Mouse (Mus musculus): Measurements from ENCODE around the gene Lgals3. TPM values are rescaled to one million over a fixed set of nuclear protein-coding genes. Genes with fewer than 3 reads are reported as not detected.
A peak's percentile ranks its signal among the peaks of the same experiment; 100 is the strongest.

The Lgals3 gene
- polyA plus RNA-seq, 1 experiment: 24.7 TPM

DNA sequence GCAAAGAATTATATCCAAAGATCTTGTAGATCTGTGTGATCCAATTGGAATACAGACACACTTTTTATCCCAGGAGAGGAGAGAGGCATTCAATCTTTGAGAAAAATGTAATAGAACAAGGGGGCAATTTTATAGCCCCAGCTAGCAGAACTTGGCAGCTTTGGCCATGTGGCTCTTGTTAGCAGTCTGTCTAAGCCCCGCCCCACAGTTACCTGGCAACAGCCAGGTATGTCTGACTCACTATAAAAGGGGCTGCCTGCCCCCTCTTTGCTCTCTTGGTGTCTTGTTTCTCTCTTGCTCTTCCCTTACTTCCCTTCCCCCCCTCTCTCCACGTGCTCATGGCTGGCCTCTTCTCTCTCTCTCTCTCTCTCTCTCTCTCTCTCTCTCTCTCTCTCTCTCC lies 54.1 kb downstream of the Lgals3 start:
- Histone ChIP-seq H3K9me3 (replicated peaks; ENCODE audit: control insufficient read depth, insufficient read depth, low read length, poor library complexity, severe bottlenecking) (no peaks in the 10 kb centered on the region), H3K27me3 (ENCODE audit: control insufficient read depth, insufficient read depth, low read length, poor library complexity, severe bottlenecking) (no peaks in the 10 kb centered on the region), H3K27ac (ENCODE audit: insufficient read depth, low read length) (no peak overlapping the region), H3K4me1 (ENCODE audit: control insufficient read depth, insufficient read depth, low read length) (peaks cover 6% of the 10 kb centered on the region), H3K4me3 (ENCODE audit: low read depth, low read length) (no peak overlapping the region), H3K9ac (ENCODE audit: low read depth, poor library complexity, severe bottlenecking) (no peak overlapping the region), H3K36me3 (ENCODE audit: control insufficient read depth, insufficient read depth, low read length, poor library complexity, severe bottlenecking) (no peaks in the 10 kb centered on the region)
- TF ChIP-seq CTCF (IDR thresholded peaks at IDR 0.05; ENCODE audit: low read depth, low read length) (no peak), POLR2A (IDR thresholded peaks at IDR 0.05; ENCODE audit: insufficient read depth, low read length) (no peak), EP300 (IDR thresholded peaks at IDR 0.05; ENCODE audit: insufficient read depth, low read depth, low read length) (no peak)

DNA sequence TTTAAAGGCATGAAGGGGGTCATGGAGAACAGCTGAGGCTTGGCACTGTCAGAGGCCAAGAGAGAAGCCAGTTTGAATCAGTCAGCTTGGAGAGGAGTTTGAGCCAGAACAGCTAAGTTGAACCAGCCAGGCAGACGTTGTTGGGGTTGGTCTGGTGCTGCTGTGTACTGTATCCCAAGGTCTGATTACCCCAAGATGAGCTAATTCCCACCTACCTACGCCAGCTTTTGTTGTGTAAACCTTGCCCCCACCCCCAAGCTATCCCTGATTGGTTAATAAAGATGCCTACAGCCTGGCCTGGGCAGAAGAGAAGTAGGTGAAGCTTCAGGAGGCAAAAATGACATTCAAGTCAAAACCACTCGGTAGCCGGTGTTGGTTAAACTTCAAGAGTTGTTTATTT lies 54.9 kb downstream of the Lgals3 start:
- Histone ChIP-seq H3K36me3 (ENCODE audit: control insufficient read depth, insufficient read depth, low read length, poor library complexity, severe bottlenecking) (no peaks in the 10 kb centered on the region), H3K9me3 (replicated peaks; ENCODE audit: control insufficient read depth, insufficient read depth, low read length, poor library complexity, severe bottlenecking) (no peaks in the 10 kb centered on the region), H3K27me3 (ENCODE audit: control insufficient read depth, insufficient read depth, low read length, poor library complexity, severe bottlenecking) (no peaks in the 10 kb centered on the region), H3K4me1 (ENCODE audit: control insufficient read depth, insufficient read depth, low read length) (peaks cover 6% of the 10 kb centered on the region), H3K9ac (ENCODE audit: low read depth, poor library complexity, severe bottlenecking) (peak overlapping the region; percentile 63), H3K4me3 (ENCODE audit: low read depth, low read length) (peak overlapping the region; percentile 39), H3K27ac (ENCODE audit: insufficient read depth, low read length) (peak overlapping the region; percentile 92)
- TF ChIP-seq POLR2A (IDR thresholded peaks at IDR 0.05; ENCODE audit: insufficient read depth, low read length) (peak; percentile 78), CTCF (IDR thresholded peaks at IDR 0.05; ENCODE audit: low read depth, low read length) (no peak)

DNA sequence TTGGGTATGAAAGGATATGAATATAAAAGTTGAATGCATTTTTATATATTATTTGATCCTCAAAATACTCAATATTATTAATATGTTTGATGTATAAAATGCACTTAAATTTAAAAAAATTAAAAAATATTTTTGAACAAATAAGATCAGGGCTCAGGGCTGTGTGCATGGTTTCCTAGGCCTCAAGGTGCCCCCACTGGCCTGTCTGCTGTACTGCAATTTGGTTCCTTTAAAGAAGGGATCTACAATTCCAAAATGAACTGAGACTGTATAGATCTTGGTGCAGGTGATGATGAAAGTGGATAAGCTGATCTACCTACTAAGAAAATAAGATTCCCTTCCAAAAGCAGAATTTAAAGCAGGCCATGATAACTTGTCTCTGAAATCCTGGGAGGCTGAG lies 65.4 kb downstream of the Lgals3 start:
- H3K4me3 ChIP-seq (ENCODE audit: low read depth, low read length): no peak overlapping the region
- TF ChIP-seq EP300 (IDR thresholded peaks at IDR 0.05; ENCODE audit: insufficient read depth, low read depth, low read length) (no peak), CTCF (IDR thresholded peaks at IDR 0.05; ENCODE audit: low read depth, low read length) (peak; percentile 15), POLR2A (IDR thresholded peaks at IDR 0.05; ENCODE audit: insufficient read depth, low read length) (no peak)
- H3K9me3 ChIP-seq (replicated peaks; ENCODE audit: control insufficient read depth, insufficient read depth, low read length, poor library complexity, severe bottlenecking): peaks cover 3% of the 10 kb centered on the region; the same call in 1 of the 2 replicates
- H3K27ac ChIP-seq (ENCODE audit: insufficient read depth, low read length): no peak overlapping the region
- H3K27me3 ChIP-seq (ENCODE audit: control insufficient read depth, insufficient read depth, low read length, poor library complexity, severe bottlenecking): no peaks in the 10 kb centered on the region
- H3K4me1 ChIP-seq (ENCODE audit: control insufficient read depth, insufficient read depth, low read length): no peaks in the 10 kb centered on the region
- no peaks in the 10 kb centered on the region for H3K36me3 ChIP-seq (ENCODE audit: control insufficient read depth, insufficient read depth, low read length, poor library complexity, severe bottlenecking)
- no peak overlapping the region for H3K9ac ChIP-seq (ENCODE audit: low read depth, poor library complexity, severe bottlenecking)

Other genes with a start within 250 kb of the Lgals3 start
- gene Gch1, start 178.3 kb upstream of the Lgals3 start, polyA plus RNA-seq (2011; ENCODE audit: insufficient read depth, insufficient read length, low read depth, missing spikeins): 4.1 and 4.6 TPM in 2 replicates
- 42.7 and 55.4 TPM in 2 replicates for gene Wdhd1, start 90.9 kb upstream of the Lgals3 start, polyA plus RNA-seq (2011; ENCODE audit: insufficient read depth, insufficient read length, low read depth, missing spikeins)
- 22.8 and 24.2 TPM in 2 replicates for gene Socs4, start 90.8 kb upstream of the Lgals3 start, polyA plus RNA-seq (2011; ENCODE audit: insufficient read depth, insufficient read length, low read depth, missing spikeins)
- 204 and 215 TPM in 2 replicates for gene Mapk1ip1l, start 69.5 kb upstream of the Lgals3 start, polyA plus RNA-seq (2011; ENCODE audit: insufficient read depth, insufficient read length, low read depth, missing spikeins)
- gene Dlgap5, start 50.7 kb downstream of the Lgals3 start, polyA plus RNA-seq (2011; ENCODE audit: insufficient read depth, insufficient read length, low read depth, missing spikeins): 132 and 141 TPM in 2 replicates
- gene Fbxo34, start 82.7 kb downstream of the Lgals3 start, polyA plus RNA-seq (2011; ENCODE audit: insufficient read depth, insufficient read length, low read depth, missing spikeins): 35.8 and 38.7 TPM in 2 replicates
- gene Atg14, start 202.9 kb downstream of the Lgals3 start, polyA plus RNA-seq (2011; ENCODE audit: insufficient read depth, insufficient read length, low read depth, missing spikeins): 13.6 and 24.5 TPM in 2 replicates